Mouse (Mus musculus): ENCODE measurements around the gene Kiss1. TPM values are rescaled to one million over a fixed set of nuclear protein-coding genes. Genes with fewer than 3 reads are reported as not detected.

Gene Kiss1
- polyA plus RNA-seq, 1 experiment from 2014 or later: not detected

GRCm38 (mm10) chr1:133280537-133280936 is 41.1 kb upstream of the Kiss1 start:
- H3K9ac ChIP-seq (ENCODE audit: low read length): no peak overlapping the region
- TF ChIP-seq EP300 (optimal IDR thresholded peaks at IDR 0.05): no peak
- no peak for TF ChIP-seq CTCF (IDR thresholded peaks at IDR 0.05; ENCODE audit: low read depth)
- WGBS: 88% methylated on average over 2 of the region's 2 CpGs
- no peaks in the 10 kb centered on the region for H3K4me1 ChIP-seq (replicated peaks; ENCODE audit: control insufficient read depth, insufficient read depth)
- no peak overlapping the region for H3K4me2 ChIP-seq (replicated peaks; ENCODE audit: low read depth)
- no peak overlapping the region for H3K4me3 ChIP-seq (ENCODE audit: low read depth, low read length)
- no peak for ATAC-seq (ENCODE audit: low FRiP score, low TSS enrichment)
- H3K27me3 ChIP-seq (ENCODE audit: control insufficient read depth, insufficient read depth, low read length): no peaks in the 10 kb centered on the region
- no peak for DNase-seq (ENCODE audit: low spot score)
- no peak overlapping the region for H3K27ac ChIP-seq (replicated peaks)
- peaks cover 5% of the 10 kb centered on the region; the same call in 1 of the 2 replicates for H3K36me3 ChIP-seq (ENCODE audit: control insufficient read depth, insufficient read depth, low read length)
- H3K9me3 ChIP-seq (ENCODE audit: control insufficient read depth, low read length): no peaks in the 10 kb centered on the region

DNA sequence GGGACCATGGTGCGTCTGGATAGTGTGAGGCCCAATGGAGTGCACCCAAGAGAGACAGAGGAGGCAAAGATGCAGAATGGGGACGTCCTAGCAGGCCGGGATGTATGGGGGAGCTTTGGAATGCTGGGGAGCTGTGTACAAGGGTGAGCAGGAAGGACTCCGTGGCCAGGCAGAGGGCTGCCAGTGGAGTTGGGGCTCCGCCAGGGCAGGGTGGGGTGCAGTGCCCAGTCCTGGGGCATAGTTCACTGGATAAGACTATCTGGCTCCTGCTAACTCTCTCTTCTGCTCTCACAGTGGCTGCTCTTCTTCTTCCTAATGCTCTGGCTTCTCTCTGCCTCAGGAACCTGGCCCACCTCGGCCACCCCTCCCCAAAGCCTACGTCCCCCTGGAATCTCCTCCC is 35.8 kb upstream of the Kiss1 start:
- peaks cover 6% of the 10 kb centered on the region for H3K36me3 ChIP-seq (ENCODE audit: control insufficient read depth, insufficient read depth, low read length)

DNA sequence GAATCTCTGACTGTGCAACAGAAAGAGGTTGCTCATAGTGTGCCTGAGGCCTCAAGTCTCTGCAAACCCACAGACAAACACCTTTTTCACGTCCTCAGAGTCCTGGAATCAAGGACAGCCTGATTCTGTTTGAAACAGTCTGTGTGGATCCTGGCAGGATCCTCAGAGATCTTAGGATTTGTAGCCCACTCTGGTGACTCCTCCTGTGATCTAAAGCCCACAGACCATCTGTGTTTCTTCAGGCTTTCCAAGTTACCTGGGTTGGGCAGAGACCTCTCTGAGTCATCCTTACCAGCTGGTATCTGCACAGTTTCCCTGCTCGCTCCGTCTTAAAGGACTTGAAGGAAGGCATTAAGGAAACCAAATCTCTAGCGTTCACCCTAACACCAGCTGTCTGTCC is 34.6 kb upstream of the Kiss1 start:
- H3K4me2 ChIP-seq (replicated peaks; ENCODE audit: low read depth): no peak overlapping the region
- TF ChIP-seq EP300 (optimal IDR thresholded peaks at IDR 0.05) (no peak), CTCF (IDR thresholded peaks at IDR 0.05; ENCODE audit: low read depth) (no peak)
- H3K9ac ChIP-seq (ENCODE audit: low read length): no peak overlapping the region
- H3K36me3 ChIP-seq (ENCODE audit: control insufficient read depth, insufficient read depth, low read length): peaks cover 6% of the 10 kb centered on the region
- H3K4me3 ChIP-seq (ENCODE audit: low read depth, low read length): no peak overlapping the region
- ATAC-seq (ENCODE audit: low FRiP score, low TSS enrichment) (no peak), DNase-seq (ENCODE audit: low spot score) (no peak)
- 66% methylated on average over 4 of the region's 4 CpGs for WGBS
- no peak overlapping the region for H3K27ac ChIP-seq (replicated peaks)
- H3K9me3 ChIP-seq (ENCODE audit: control insufficient read depth, low read length): no peaks in the 10 kb centered on the region
- H3K4me1 ChIP-seq (replicated peaks; ENCODE audit: control insufficient read depth, insufficient read depth): no peaks in the 10 kb centered on the region
- no peaks in the 10 kb centered on the region for H3K27me3 ChIP-seq (ENCODE audit: control insufficient read depth, insufficient read depth, low read length)

More for the DNA sequence above, 35.8 kb upstream of the Kiss1 start:
- no peak for TF ChIP-seq EP300 (optimal IDR thresholded peaks at IDR 0.05)
- H3K9ac ChIP-seq (ENCODE audit: low read length): no peak overlapping the region
- H3K4me1 ChIP-seq (replicated peaks; ENCODE audit: control insufficient read depth, insufficient read depth): no peaks in the 10 kb centered on the region
- H3K27ac ChIP-seq (replicated peaks): no peak overlapping the region
- WGBS: 71% methylated on average over 7 of the region's 7 CpGs
- ATAC-seq (ENCODE audit: low FRiP score, low TSS enrichment) (peak; percentile 77), DNase-seq (ENCODE audit: low spot score) (peak; percentile 65)
- H3K27me3 ChIP-seq (ENCODE audit: control insufficient read depth, insufficient read depth, low read length): no peaks in the 10 kb centered on the region
- H3K9me3 ChIP-seq (ENCODE audit: control insufficient read depth, low read length): no peaks in the 10 kb centered on the region
- no peak overlapping the region for H3K4me3 ChIP-seq (ENCODE audit: low read depth, low read length)
- H3K4me2 ChIP-seq (replicated peaks; ENCODE audit: low read depth): no peak overlapping the region

GRCm38 (mm10) chr1:133287880-133288279 is 33.8 kb upstream of the Kiss1 start:
- Histone ChIP-seq H3K27ac (replicated peaks) (no peak overlapping the region), H3K9ac (ENCODE audit: low read length) (no peak overlapping the region), H3K4me3 (ENCODE audit: low read depth, low read length) (no peak overlapping the region), H3K27me3 (ENCODE audit: control insufficient read depth, insufficient read depth, low read length) (no peaks in the 10 kb centered on the region), H3K4me1 (replicated peaks; ENCODE audit: control insufficient read depth, insufficient read depth) (no peaks in the 10 kb centered on the region), H3K36me3 (ENCODE audit: control insufficient read depth, insufficient read depth, low read length) (peaks cover 6% of the 10 kb centered on the region), H3K4me2 (replicated peaks; ENCODE audit: low read depth) (no peak overlapping the region), H3K9me3 (ENCODE audit: control insufficient read depth, low read length) (no peaks in the 10 kb centered on the region)
- 86% methylated on average over 12 of the region's 12 CpGs for WGBS
- no peak for DNase-seq (ENCODE audit: low spot score)
- no peak for ATAC-seq (ENCODE audit: low FRiP score, low TSS enrichment)
- TF ChIP-seq CTCF (IDR thresholded peaks at IDR 0.05; ENCODE audit: low read depth) (no peak), EP300 (optimal IDR thresholded peaks at IDR 0.05) (no peak)

DNA sequence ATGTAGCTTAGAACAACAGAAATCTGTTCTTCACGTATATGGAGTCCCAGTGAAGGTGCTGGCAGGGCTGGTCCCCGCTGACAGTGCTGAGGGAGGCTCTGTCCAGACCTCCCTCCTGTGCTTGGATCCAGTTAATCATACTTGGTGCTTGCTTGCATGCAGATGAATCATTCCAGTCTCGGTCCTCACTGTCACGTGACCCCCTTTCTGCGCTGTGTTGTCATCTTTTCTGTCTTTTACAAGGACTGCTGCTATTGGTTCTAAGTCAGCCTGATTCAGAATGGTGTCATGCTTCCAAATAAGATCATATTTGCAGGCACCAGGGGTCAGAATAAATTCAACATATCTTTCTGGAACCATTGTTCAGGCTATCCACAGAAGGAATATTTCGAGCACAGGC is 29.8 kb upstream of the Kiss1 start:
- TF ChIP-seq CTCF (IDR thresholded peaks at IDR 0.05; ENCODE audit: low read depth): no peak
- TF ChIP-seq EP300 (optimal IDR thresholded peaks at IDR 0.05): no peak
- WGBS: 89% methylated on average over 6 of the region's 6 CpGs
- peaks cover 4% of the 10 kb centered on the region for H3K36me3 ChIP-seq (ENCODE audit: control insufficient read depth, insufficient read depth, low read length)
- H3K4me1 ChIP-seq (replicated peaks; ENCODE audit: control insufficient read depth, insufficient read depth): no peaks in the 10 kb centered on the region
- no peak overlapping the region for H3K9ac ChIP-seq (ENCODE audit: low read length)
- DNase-seq (ENCODE audit: low spot score) (no peak), ATAC-seq (ENCODE audit: low FRiP score, low TSS enrichment) (no peak)
- H3K4me3 ChIP-seq (ENCODE audit: low read depth, low read length): no peak overlapping the region
- H3K27ac ChIP-seq (replicated peaks): no peak overlapping the region
- H3K4me2 ChIP-seq (replicated peaks; ENCODE audit: low read depth): no peak overlapping the region
- no peaks in the 10 kb centered on the region for H3K27me3 ChIP-seq (ENCODE audit: control insufficient read depth, insufficient read depth, low read length)
- H3K9me3 ChIP-seq (ENCODE audit: control insufficient read depth, low read length): no peaks in the 10 kb centered on the region

DNA sequence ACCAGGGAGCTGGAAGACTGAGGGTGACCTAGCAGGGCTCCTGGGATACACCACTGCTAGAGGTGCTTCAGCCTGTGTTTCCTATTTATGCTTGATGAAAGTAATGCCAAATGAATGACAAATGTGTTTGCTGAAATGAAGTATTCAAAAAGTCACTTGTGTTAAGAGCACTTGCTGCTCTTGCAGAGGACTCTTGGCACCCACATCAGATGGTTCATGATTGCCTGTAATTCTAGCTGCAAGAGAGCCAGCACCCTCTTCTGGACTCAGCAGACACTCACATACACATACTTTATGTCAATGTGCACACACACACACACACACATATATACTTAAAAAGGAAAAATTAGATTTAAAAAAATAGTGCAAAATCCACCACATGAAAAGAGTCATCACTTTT is 29.1 kb upstream of the Kiss1 start:
- peaks cover 4% of the 10 kb centered on the region for H3K36me3 ChIP-seq (ENCODE audit: control insufficient read depth, insufficient read depth, low read length)
- ATAC-seq (ENCODE audit: low FRiP score, low TSS enrichment) (no peak), DNase-seq (ENCODE audit: low spot score) (no peak)

More for the DNA sequence above, 29.1 kb upstream of the Kiss1 start:
- Histone ChIP-seq H3K27me3 (ENCODE audit: control insufficient read depth, insufficient read depth, low read length) (no peaks in the 10 kb centered on the region), H3K9me3 (ENCODE audit: control insufficient read depth, low read length) (no peaks in the 10 kb centered on the region), H3K4me3 (ENCODE audit: low read depth, low read length) (no peak overlapping the region), H3K4me1 (replicated peaks; ENCODE audit: control insufficient read depth, insufficient read depth) (no peaks in the 10 kb centered on the region), H3K27ac (replicated peaks) (no peak overlapping the region), H3K9ac (ENCODE audit: low read length) (no peak overlapping the region), H3K4me2 (replicated peaks; ENCODE audit: low read depth) (no peak overlapping the region)
- TF ChIP-seq CTCF (IDR thresholded peaks at IDR 0.05; ENCODE audit: low read depth): peak; percentile 48
- no peak for TF ChIP-seq EP300 (optimal IDR thresholded peaks at IDR 0.05)

Data from stomach, postnatal 0 days (tissue).